Mouse (Mus musculus) neural tube, embryonic 12.5 days (tissue): ENCODE results near the gene Foxn1. TPM values are rescaled to one million over a fixed set of nuclear protein-coding genes. Genes with fewer than 3 reads are reported as not detected.

ENCODE experiments used
- ATAC-seq: fragments of 200-750 bp; cut with Nextera tagmentation; 2 replicates; pipeline ENCODE4 v1.8.0; 2017; ENCODE audit warnings: low read depth, mild to moderate bottlenecking, moderate TSS enrichment, moderate library complexity; ENCODE audit not compliant: low FRiP score
- H3K27ac ChIP-seq: fragments of 300-500 bp; sonication (generic); 2 replicates; pipeline ENCODE4 v1.5.1; 2016
- H3K27me3 ChIP-seq: fragments of 300-500 bp; sonication (generic); replicated peaks from 2 replicates; pipeline ENCODE4 v1.6.1; 2016; ENCODE audit warnings: mild to moderate bottlenecking
- H3K36me3 ChIP-seq: fragments of 300-500 bp; sonication (generic); 2 replicates; pipeline ENCODE4 v1.6.1; 2016; ENCODE audit warnings: mild to moderate bottlenecking
- H3K4me1 ChIP-seq: fragments of 300-500 bp; sonication (generic); 2 replicates; pipeline ENCODE4 v1.6.1; 2016
- H3K4me2 ChIP-seq: fragments of 300-500 bp; sonication (generic); replicated peaks from 2 replicates; pipeline ENCODE4 v1.6.1; 2016; ENCODE audit warnings: mild to moderate bottlenecking
- H3K4me3 ChIP-seq: fragments of 300-500 bp; sonication (generic); 2 replicates; pipeline ENCODE4 v1.5.1; 2016
- H3K9ac ChIP-seq: fragments of 300-500 bp; sonication (generic); 2 replicates; pipeline ENCODE4 v1.6.1; 2016; ENCODE audit warnings: mild to moderate bottlenecking
- H3K9me3 ChIP-seq: fragments of 300-500 bp; sonication (generic); 2 replicates; pipeline ENCODE4 v1.6.1; 2016; ENCODE audit warnings: mild to moderate bottlenecking
- WGBS: fragments of 180-500 bp; shearing (Covaris S2); methylation state at CpG from one replicate; pipeline ENCODE4 v1.1.7; 2016; 5-methylcytosine and 5-hydroxymethylcytosine counted together
- polyA plus RNA-seq: library from polyadenylated mRNA; unstranded; fragments of >200 nt; fragmentation: Nextera tagmentation; extraction: Ambion mirVana; gene quantifications from 2 replicates; pipeline ENCODE4 v1.2.1, GENCODE M21; 2016

Gene Foxn1
- not detected in 2 replicates for polyA plus RNA-seq

DNA sequence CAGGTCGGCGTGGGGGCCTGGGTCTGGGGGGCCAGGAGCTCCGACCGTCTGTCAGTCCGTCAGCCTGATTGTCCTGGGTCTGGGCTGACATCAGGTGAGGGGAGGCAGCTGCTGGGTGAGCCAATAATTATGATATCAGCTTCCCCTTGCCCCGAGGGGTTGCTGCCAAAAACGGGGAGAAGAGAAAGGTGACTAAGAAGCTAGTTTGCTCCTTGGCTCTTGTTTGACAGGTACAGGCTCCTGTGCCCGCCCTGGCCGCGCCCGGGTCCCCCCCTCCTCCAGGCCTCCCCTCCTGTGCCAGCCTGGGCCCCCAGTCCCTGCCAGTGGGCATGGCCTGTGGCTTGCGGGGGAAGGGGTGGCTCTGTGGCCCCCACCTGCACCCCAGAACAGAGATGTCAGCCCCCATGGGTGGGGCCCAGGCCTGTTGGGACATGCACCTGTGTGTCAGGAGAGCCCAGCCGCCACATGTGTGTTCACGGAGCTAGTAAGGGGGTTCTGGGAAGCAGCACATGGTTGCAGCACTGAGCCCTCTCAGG lies at the start of gene Foxn1:
Gene Foxn1 (minus strand): TSS at position 51 of the 536 bp plus-strand sequence.
- no peak within 1 kb of the TSS for H3K27ac ChIP-seq
- no peaks in the 10 kb centered on the region for H3K27me3 ChIP-seq
- no peaks in the 10 kb centered on the region for H3K4me1 ChIP-seq
- H3K4me3 ChIP-seq: no peak within 1 kb of the TSS
- no peaks in the 10 kb centered on the region for H3K9me3 ChIP-seq
- ATAC-seq: no peak
- H3K9ac ChIP-seq: no peak within 1 kb of the TSS
- WGBS: 86% methylated on average over 14 of the region's 14 CpGs
- H3K36me3 ChIP-seq: no peaks in the 10 kb centered on the region
- H3K4me2 ChIP-seq: no peak within 1 kb of the TSS

GRCm38 (mm10) chr11:78435776-78436349 lies 49.5 kb upstream of the Foxn1 start:
- 3% methylated on average over 19 of the region's 19 CpGs for WGBS
- no peaks in the 10 kb centered on the region for H3K27me3 ChIP-seq
- no peak overlapping the region for H3K9ac ChIP-seq
- 0 out of 2 replicates have a peak, but pooled peaks cover 6% of the 10 kb centered on the region for H3K4me1 ChIP-seq
- ATAC-seq: no peak
- H3K36me3 ChIP-seq: no peaks in the 10 kb centered on the region
- H3K27ac ChIP-seq: no peak overlapping the region
- H3K4me2 ChIP-seq: peak overlapping the region; percentile 25
- H3K9me3 ChIP-seq: no peaks in the 10 kb centered on the region
- H3K4me3 ChIP-seq: no peak overlapping the region

DNA sequence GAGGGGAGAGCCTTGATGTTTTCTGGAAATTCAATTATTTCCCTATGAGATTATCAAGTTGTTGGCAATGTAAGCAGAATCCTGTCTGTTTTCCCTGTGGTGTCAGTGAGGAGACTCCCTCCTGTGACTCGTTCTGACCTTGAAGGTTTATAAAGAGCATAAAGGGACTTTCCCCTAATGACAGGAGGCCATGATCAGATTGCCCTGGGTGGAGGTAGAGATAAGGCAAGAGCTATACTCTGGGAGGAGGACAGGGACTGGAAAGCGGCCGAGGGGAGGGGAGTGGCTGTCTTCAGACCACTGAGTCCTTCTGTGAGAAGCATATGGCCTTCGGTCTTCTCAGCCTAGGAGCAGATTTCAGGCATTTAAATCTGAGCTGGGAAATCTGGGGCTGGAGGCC lies 47.7 kb upstream of the Foxn1 start:
- Histone ChIP-seq H3K36me3 (no peaks in the 10 kb centered on the region), H3K27ac (no peak overlapping the region), H3K4me1 (0 out of 2 replicates have a peak, but pooled peaks cover 6% of the 10 kb centered on the region), H3K9me3 (no peaks in the 10 kb centered on the region), H3K4me3 (no peak overlapping the region), H3K9ac (no peak overlapping the region), H3K4me2 (no peak overlapping the region), H3K27me3 (no peaks in the 10 kb centered on the region)
- no peak for ATAC-seq
- 75% methylated on average over 4 of the region's 4 CpGs for WGBS

- ATAC-seq: no peak
- Histone ChIP-seq H3K4me1 (0 out of 2 replicates have a peak, but pooled peaks cover 6% of the 10 kb centered on the region), H3K9ac (no peak overlapping the region), H3K9me3 (no peaks in the 10 kb centered on the region), H3K36me3 (no peaks in the 10 kb centered on the region), H3K27ac (no peak overlapping the region), H3K4me2 (no peak overlapping the region), H3K27me3 (no peaks in the 10 kb centered on the region), H3K4me3 (no peak overlapping the region)
- WGBS: 89% methylated on average over 10 of the region's 10 CpGs
These were observed 44.8 kb upstream of the Foxn1 start for GRCm38 (mm10) chr11:78431176-78431575.

DNA sequence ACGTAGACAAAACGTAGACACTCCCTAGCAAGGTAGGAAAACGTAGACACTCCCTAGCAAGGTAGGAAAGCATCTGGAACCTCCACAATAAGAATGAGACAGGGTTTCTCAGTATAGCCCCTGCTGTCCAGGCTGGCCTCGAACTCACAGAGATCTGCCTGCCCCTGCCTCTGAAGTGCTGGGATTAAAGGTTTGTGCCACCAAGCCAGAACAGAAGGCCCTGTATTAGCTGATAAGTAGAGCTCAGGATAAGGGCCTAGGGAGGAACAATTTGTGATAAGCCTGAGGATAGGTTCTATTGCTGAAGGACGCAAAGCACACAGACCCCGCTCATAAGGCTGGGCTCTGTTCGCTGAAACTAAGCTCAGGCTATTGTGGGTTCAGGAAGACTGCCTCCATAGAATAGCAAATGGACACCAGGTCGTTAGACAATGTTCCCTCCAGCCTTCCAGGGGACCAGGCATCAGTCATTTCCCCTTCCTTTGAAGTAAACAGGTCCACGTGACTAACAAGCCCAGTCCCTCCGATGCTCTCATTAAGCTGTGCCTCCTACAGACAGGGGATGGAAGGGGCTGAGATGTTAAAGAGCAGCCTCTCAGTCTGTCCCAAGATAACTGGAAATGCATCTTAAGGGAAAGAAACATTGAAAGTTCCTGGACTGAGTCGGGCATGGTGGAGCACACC lies 44.0 kb upstream of the Foxn1 start:
- ATAC-seq: no peak
- Histone ChIP-seq H3K9me3 (no peaks in the 10 kb centered on the region), H3K36me3 (no peaks in the 10 kb centered on the region), H3K27ac (no peak overlapping the region), H3K4me2 (no peak overlapping the region), H3K4me1 (no peaks in the 10 kb centered on the region), H3K27me3 (no peaks in the 10 kb centered on the region), H3K4me3 (no peak overlapping the region), H3K9ac (no peak overlapping the region)
- WGBS: 49% methylated on average over 11 of the region's 11 CpGs

GRCm38 (mm10) chr11:78428309-78428708 lies 42.0 kb upstream of the Foxn1 start:
- no peak for ATAC-seq
- WGBS: 74% methylated on average over 5 of the region's 5 CpGs
- Histone ChIP-seq H3K27ac (no peak overlapping the region), H3K9me3 (no peaks in the 10 kb centered on the region), H3K4me3 (no peak overlapping the region), H3K4me2 (no peak overlapping the region), H3K9ac (no peak overlapping the region), H3K27me3 (no peaks in the 10 kb centered on the region), H3K4me1 (no peaks in the 10 kb centered on the region), H3K36me3 (no peaks in the 10 kb centered on the region)

GRCm38 (mm10) chr11:78427655-78428054 lies 41.3 kb upstream of the Foxn1 start:
- WGBS: 95% methylated on average over 6 of the region's 6 CpGs
- no peak overlapping the region for H3K9ac ChIP-seq
- H3K4me2 ChIP-seq: no peak overlapping the region
- no peaks in the 10 kb centered on the region for H3K36me3 ChIP-seq
- ATAC-seq: no peak
- H3K27ac ChIP-seq: no peak overlapping the region
- no peaks in the 10 kb centered on the region for H3K27me3 ChIP-seq
- H3K4me1 ChIP-seq: no peaks in the 10 kb centered on the region
- H3K9me3 ChIP-seq: no peaks in the 10 kb centered on the region
- H3K4me3 ChIP-seq: no peak overlapping the region

DNA sequence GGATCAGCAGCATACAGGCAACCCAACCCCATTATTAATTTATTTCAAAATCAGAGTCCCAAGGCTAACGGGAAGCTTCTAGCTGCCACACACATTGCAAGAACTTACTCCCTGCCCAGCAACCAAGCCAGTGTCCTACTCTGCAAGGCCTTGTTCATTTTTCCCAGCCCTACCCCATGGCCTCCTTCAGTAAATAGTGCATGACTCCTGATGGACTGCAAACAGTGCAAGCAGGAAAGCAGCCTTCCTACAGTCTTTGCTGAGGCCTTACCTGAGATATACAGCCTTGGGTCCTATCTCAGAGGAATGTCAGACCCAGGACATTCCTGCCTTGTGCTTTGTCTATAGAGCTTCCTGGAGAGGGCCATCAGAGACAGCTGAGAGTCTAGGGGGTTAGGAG lies 39.2 kb upstream of the Foxn1 start:
- Histone ChIP-seq H3K27ac (no peak overlapping the region), H3K9ac (no peak overlapping the region), H3K9me3 (no peaks in the 10 kb centered on the region), H3K36me3 (no peaks in the 10 kb centered on the region), H3K27me3 (no peaks in the 10 kb centered on the region), H3K4me3 (no peak overlapping the region), H3K4me1 (no peaks in the 10 kb centered on the region), H3K4me2 (no peak overlapping the region)
- ATAC-seq: no peak
- 82% methylated on average over 1 of the region's 1 CpGs for WGBS

- Histone ChIP-seq H3K9me3 (no peaks in the 10 kb centered on the region), H3K36me3 (no peaks in the 10 kb centered on the region), H3K4me3 (no peak overlapping the region), H3K4me1 (no peaks in the 10 kb centered on the region), H3K27me3 (no peaks in the 10 kb centered on the region; the same call in 1 of the 2 replicates), H3K4me2 (no peak overlapping the region), H3K9ac (no peak overlapping the region), H3K27ac (no peak overlapping the region)
- ATAC-seq: no peak
- WGBS: 74% methylated on average over 2 of the region's 2 CpGs
These were observed 38.0 kb upstream of the Foxn1 start for GRCm38 (mm10) chr11:78424352-78424751.

- Histone ChIP-seq H3K9me3 (no peaks in the 10 kb centered on the region), H3K27ac (no peak within 1 kb of the TSS), H3K4me2 (no peak within 1 kb of the TSS), H3K9ac (no peak within 1 kb of the TSS), H3K4me3 (no peak within 1 kb of the TSS), H3K4me1 (no peaks in the 10 kb centered on the region), H3K27me3 (no peaks in the 10 kb centered on the region; the same call in 1 of the 2 replicates), H3K36me3 (no peaks in the 10 kb centered on the region)
- no peak for ATAC-seq
- 15% methylated on average over 13 of the region's 13 CpGs for WGBS
These were observed 35.9 kb upstream of the Foxn1 start, which contains the start of gene Slc13a2 for GRCm38 (mm10) chr11:78422055-78422819. Slc13a2 (minus strand) TSS chr11:78422217.

DNA sequence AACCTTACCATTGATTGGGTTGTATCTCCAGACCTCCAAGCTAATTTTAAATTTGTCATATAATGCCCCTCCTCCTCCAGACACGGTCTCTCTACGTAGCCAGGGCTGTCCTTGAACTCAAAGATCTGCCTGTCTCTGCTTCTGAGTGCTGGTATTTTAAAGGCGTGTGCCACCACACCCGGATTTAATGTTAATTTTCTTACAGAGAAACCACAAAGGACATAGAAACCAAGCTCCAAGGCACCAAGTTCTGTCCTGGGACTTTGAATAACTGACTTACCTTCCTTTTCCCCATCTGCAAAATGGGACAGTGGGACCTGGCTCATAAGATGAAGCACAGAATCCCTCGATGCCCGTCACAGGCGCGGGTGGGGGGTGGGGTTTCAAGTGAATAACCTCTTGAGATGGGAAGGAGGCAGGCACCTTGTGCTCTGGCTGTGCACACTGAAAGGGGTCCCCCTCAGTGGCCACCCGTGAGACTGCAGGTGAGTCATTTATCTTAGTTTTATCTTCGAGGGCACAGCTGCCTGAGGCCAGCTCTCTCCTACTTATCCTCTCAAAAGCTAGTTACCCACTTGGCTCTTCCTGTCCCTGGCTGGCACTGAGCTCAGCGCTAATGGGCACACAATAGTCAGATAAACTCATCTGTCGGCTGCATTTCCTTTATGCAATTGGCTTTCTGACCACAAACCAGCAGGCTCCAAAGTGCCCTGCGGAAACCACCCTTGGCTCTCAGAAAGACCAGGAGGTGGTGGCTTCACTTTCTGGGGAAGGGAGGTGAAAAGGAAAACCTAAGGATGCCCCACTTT lies 35.0 kb upstream of the Foxn1 start:
- no peak for ATAC-seq
- no peaks in the 10 kb centered on the region for H3K4me1 ChIP-seq
- no peaks in the 10 kb centered on the region for H3K9me3 ChIP-seq
- H3K27me3 ChIP-seq: no peaks in the 10 kb centered on the region; the same call in 1 of the 2 replicates
- H3K36me3 ChIP-seq: no peaks in the 10 kb centered on the region
- no peak overlapping the region for H3K9ac ChIP-seq
- no peak overlapping the region for H3K4me3 ChIP-seq
- WGBS: 66% methylated on average over 13 of the region's 13 CpGs
- no peak overlapping the region for H3K27ac ChIP-seq
- H3K4me2 ChIP-seq: no peak overlapping the region
